Mouse (Mus musculus) lung, postnatal 0 days (tissue): ENCODE results near the gene Rnf17. TPM values are rescaled to one million over a fixed set of nuclear protein-coding genes. Genes with fewer than 3 reads are reported as not detected.

Experiments used
- ATAC-seq: fragments of 200-750 bp; cut with Nextera tagmentation; 2 replicates; pipeline ENCODE4 v1.8.0; 2017; ENCODE audit warnings: moderate library complexity
- DNase-seq: peaks from one replicate; pipeline ENCODE4 v3.0.0-alpha.2; 2016; ENCODE audit warnings: low spot score
- H3K27ac ChIP-seq: fragments of 300-500 bp; sonication (generic); 2 replicates; pipeline ENCODE4 v1.5.1; 2014; ENCODE audit warnings: antibody characterized with exemption, mild to moderate bottlenecking, low read length, mixed read lengths
- H3K27me3 ChIP-seq: fragments of 300-500 bp; sonication (generic); replicated peaks from 2 replicates; pipeline ENCODE4 v1.6.1; 2014; ENCODE audit warnings: low read length, mixed read lengths; ENCODE audit not compliant: insufficient read depth
- H3K36me3 ChIP-seq: fragments of 300-500 bp; sonication (generic); 2 replicates; pipeline ENCODE4 v1.6.1; 2014; ENCODE audit warnings: low read length, mixed read lengths; ENCODE audit not compliant: insufficient read depth
- H3K4me1 ChIP-seq: fragments of 300-500 bp; sonication (generic); 2 replicates; pipeline ENCODE4 v1.6.1; 2014; ENCODE audit warnings: antibody characterized with exemption, low read depth, low read length, mixed read lengths; ENCODE audit not compliant: insufficient read depth
- H3K4me2 ChIP-seq: fragments of 300-500 bp; sonication (generic); replicated peaks from 2 replicates; pipeline ENCODE4 v1.6.1; 2014; ENCODE audit warnings: low read depth, mild to moderate bottlenecking, low read length, moderate library complexity, mixed read lengths
- H3K4me3 ChIP-seq: fragments of 300-500 bp; sonication (generic); 2 replicates; pipeline ENCODE4 v1.5.1; 2014; ENCODE audit warnings: low read depth, low read length
- H3K9ac ChIP-seq: fragments of 300-500 bp; sonication (generic); replicated peaks from 2 replicates; pipeline ENCODE4 v1.6.1; 2014; ENCODE audit warnings: low read depth, mild to moderate bottlenecking
- H3K9me3 ChIP-seq: fragments of 300-500 bp; sonication (generic); 2 replicates; pipeline ENCODE4 v1.6.1; 2016; ENCODE audit warnings: low read length, mixed read lengths
- CTCF ChIP-seq: IDR thresholded peaks from 2 replicates; pipeline ENCODE4 v1.5.1; 2016; ENCODE audit warnings: antibody characterized with exemption, mild to moderate bottlenecking
- EP300 ChIP-seq: IDR thresholded peaks from 2 replicates; pipeline ENCODE4 v1.6.1; 2016; ENCODE audit warnings: antibody characterized with exemption, mild to moderate bottlenecking, control low read depth
- WGBS: fragments of 180-500 bp; shearing (Covaris S2); extraction: QIAGEN DNeasy Blood & Tissue Kit; methylation state at CpG from one replicate; pipeline ENCODE4 v1.1.7; 2014; 5-methylcytosine and 5-hydroxymethylcytosine counted together
- polyA plus RNA-seq: library from polyadenylated mRNA; unstranded; fragments of >200 nt; fragmentation: Nextera tagmentation; extraction: Ambion mirVana; gene quantifications from 2 replicates; pipeline ENCODE4 v1.2.1, GENCODE M21; 2015

The Rnf17 gene
- polyA plus RNA-seq, 1 experiment from 2014 or later: 0.47 TPM

DNA sequence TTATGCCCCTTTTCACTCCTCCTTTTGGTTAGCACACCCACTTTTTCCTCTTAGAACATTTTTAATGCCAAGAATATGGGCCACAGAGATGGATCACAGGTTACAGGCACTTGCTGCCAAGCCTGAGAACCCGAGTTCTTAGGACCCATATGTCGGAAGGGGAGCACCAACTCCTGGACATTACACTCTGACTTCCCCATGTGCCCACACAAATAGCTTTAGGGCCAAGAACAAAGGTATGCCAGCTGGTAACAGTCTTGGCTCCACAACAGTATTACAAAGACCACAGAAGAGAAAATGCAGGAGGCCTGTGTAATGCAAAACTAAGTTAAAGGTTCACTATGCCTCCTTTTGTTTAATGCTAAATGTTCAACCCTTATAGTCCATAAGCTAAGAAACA, 128.4 kb downstream of the Rnf17 start:
- 90% methylated on average over 2 of the region's 2 CpGs for WGBS
- Histone ChIP-seq H3K4me1 (no peaks in the 10 kb centered on the region), H3K27ac (no peak overlapping the region), H3K36me3 (0 out of 2 replicates have a peak, but pooled peaks cover 3% of the 10 kb centered on the region), H3K9ac (no peak overlapping the region), H3K27me3 (no peaks in the 10 kb centered on the region), H3K9me3 (no peaks in the 10 kb centered on the region), H3K4me3 (no peak overlapping the region), H3K4me2 (no peak overlapping the region)
- TF ChIP-seq CTCF (no peak), EP300 (no peak)
- DNase-seq (no peak), ATAC-seq (no peak)

DNA sequence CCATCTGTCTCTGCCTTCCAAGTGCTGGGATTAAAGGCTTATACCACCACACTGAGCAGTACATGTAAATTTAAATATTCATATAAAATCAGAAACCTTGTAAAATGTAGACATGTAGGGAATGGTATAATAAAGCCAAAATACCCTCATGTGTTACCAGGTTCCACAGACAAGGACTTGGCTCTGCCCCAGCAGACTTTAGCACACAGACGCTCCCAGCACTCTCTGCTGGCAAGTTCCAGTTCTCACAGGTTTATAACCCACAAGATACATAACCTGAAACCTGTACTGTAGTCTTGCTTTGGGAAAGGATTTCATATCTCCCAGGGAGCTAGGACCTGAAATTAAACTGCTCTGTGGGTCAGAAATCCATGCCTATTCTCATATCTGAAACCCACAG, 142.6 kb downstream of the Rnf17 start:
- Histone ChIP-seq H3K9ac (no peak overlapping the region), H3K4me2 (no peak overlapping the region), H3K36me3 (no peaks in the 10 kb centered on the region), H3K27me3 (no peaks in the 10 kb centered on the region), H3K27ac (no peak overlapping the region), H3K4me3 (no peak overlapping the region), H3K9me3 (no peaks in the 10 kb centered on the region), H3K4me1 (no peaks in the 10 kb centered on the region)
- ATAC-seq (no peak), DNase-seq (no peak)
- 67% methylated on average over 1 of the region's 1 CpGs for WGBS
- no peak for TF ChIP-seq CTCF
- no peak for TF ChIP-seq EP300

DNA sequence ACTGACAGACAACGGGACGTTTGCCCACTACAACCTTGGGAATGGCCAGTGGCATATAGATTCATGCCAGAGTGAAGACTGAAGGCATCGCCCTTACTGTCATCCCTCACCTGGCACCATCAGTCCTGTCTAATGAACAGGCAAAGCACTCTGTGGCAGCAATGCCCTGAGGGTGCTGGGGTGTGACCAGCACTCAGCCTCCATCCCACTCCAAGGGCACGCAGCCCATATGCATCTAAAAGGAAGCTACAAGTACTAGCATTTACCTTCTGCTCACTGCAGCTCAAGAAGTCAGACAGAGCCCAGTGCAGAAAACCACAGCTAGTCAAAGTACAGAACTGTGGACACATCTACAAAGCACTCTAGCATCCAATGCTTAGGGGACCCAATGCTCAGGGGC, 143.1 kb downstream of the Rnf17 start:
- Histone ChIP-seq H3K27ac (no peak overlapping the region), H3K9me3 (no peaks in the 10 kb centered on the region), H3K4me3 (no peak overlapping the region), H3K27me3 (no peaks in the 10 kb centered on the region), H3K36me3 (no peaks in the 10 kb centered on the region), H3K9ac (no peak overlapping the region), H3K4me1 (no peaks in the 10 kb centered on the region), H3K4me2 (no peak overlapping the region)
- no peak for DNase-seq
- ATAC-seq: no peak
- 91% methylated on average over 4 of the region's 4 CpGs for WGBS
- TF ChIP-seq EP300: no peak
- TF ChIP-seq CTCF: no peak

DNA sequence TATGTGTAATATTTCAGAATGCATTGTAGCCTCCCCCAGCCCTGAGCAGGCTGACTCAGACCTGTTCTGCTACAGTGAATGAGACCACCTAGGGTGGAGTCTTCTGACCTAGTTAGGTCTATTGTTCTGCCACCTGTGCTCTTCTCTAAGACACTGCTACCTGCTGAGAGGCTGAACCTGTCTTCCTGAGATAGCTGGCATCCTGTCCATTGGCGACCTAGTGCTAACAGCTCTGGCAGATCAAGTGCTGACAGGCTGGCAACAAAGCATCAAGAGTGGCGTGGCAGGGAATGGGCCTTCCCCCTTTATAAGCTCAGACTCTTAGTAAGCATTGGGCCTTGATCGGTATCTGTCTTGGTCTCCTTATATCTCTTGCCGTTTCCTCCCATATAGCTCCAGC, 148.6 kb downstream of the Rnf17 start:
- Histone ChIP-seq H3K9me3 (no peaks in the 10 kb centered on the region), H3K27ac (no peak overlapping the region), H3K9ac (no peak overlapping the region), H3K4me1 (no peaks in the 10 kb centered on the region), H3K4me3 (no peak overlapping the region), H3K36me3 (no peaks in the 10 kb centered on the region), H3K4me2 (no peak overlapping the region), H3K27me3 (no peaks in the 10 kb centered on the region)
- ATAC-seq (no peak), DNase-seq (no peak)
- 90% methylated on average over 4 of the region's 4 CpGs for WGBS
- TF ChIP-seq EP300 (no peak), CTCF (no peak)

DNA sequence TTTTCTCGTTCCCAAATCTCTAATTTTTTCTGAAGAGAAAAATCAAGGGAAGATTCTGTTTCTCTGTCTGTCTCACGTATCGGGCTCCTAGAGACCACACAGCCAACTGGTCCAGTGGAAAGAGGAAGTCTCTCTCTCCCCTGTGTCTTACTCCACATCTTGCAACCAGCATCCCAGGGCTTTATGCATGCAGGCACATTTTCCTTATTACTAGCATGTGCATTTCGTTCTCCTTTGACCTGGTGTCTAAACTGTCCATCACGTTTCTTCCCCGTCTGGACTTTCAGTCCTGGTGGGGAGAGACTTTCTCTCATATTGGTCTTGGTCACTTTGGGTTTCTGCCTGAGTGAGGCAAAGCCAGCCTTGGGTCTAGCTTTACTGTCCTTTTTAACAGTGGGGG, 150.5 kb downstream of the Rnf17 start:
- ATAC-seq: no peak

DNA sequence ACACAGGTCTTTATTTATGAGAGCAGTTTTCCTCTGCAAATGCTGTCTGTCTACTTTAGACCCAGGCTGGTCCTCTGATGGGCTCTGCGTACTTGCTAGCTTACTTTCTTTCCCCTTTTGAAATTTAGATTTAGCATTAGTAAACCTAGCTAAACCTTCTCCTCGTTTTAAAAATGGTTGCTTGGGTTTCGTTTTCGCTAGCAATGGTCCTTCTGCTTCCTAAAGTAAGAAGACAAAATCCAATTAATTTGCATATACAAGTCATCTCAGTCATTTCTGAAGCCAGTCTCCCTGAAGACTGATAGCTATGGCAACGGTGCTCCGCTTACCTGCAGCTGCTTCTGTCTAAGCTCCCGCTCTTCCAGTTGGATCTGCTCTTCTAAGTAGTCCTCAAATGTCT, 150.9 kb downstream of the Rnf17 start:
- 93% methylated on average over 7 of the region's 7 CpGs for WGBS
- Histone ChIP-seq H3K36me3 (no peaks in the 10 kb centered on the region), H3K27ac (no peak overlapping the region), H3K4me1 (no peaks in the 10 kb centered on the region), H3K4me2 (no peak overlapping the region), H3K9me3 (no peaks in the 10 kb centered on the region), H3K9ac (no peak overlapping the region), H3K4me3 (no peak overlapping the region), H3K27me3 (no peaks in the 10 kb centered on the region)
- TF ChIP-seq CTCF (no peak), EP300 (no peak)
- ATAC-seq (no peak), DNase-seq (no peak)

More for the DNA sequence above, 150.5 kb downstream of the Rnf17 start:
- Histone ChIP-seq H3K9ac (no peak overlapping the region), H3K4me3 (no peak overlapping the region), H3K27ac (no peak overlapping the region), H3K4me2 (no peak overlapping the region), H3K36me3 (no peaks in the 10 kb centered on the region), H3K9me3 (no peaks in the 10 kb centered on the region), H3K4me1 (no peaks in the 10 kb centered on the region), H3K27me3 (no peaks in the 10 kb centered on the region)
- TF ChIP-seq CTCF (no peak), EP300 (no peak)
- no peak for DNase-seq
- 93% methylated on average over 6 of the region's 6 CpGs for WGBS

DNA sequence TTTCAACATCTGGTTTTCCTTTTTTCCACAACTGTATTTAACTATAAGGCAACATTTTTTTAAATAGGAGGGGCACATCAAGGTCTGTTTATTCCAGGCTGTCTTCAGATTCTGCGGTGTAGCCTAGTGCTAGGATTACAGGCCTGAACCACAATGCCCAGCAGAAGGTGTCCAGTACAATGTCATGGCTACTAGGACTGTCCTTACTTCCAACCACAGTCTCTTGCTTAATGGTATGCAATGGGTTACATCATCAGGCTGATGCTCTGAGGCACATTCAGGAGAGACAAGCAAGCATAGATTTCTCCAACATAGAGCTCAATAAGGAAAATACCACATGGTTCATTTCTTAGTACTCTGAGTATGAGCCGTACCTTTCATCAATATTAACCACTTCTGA, 152.3 kb downstream of the Rnf17 start:
- no peaks in the 10 kb centered on the region for H3K4me1 ChIP-seq
- DNase-seq: no peak
- no peak overlapping the region for H3K9ac ChIP-seq
- 94% methylated on average over 2 of the region's 2 CpGs for WGBS
- no peak overlapping the region for H3K4me3 ChIP-seq
- no peaks in the 10 kb centered on the region for H3K9me3 ChIP-seq
- TF ChIP-seq CTCF (no peak), EP300 (no peak)
- H3K36me3 ChIP-seq: 0 out of 2 replicates have a peak, but pooled peaks cover 4% of the 10 kb centered on the region
- no peak overlapping the region for H3K4me2 ChIP-seq
- H3K27ac ChIP-seq: no peak overlapping the region
- no peak for ATAC-seq
- no peaks in the 10 kb centered on the region for H3K27me3 ChIP-seq
